Mouse (Mus musculus): ENCODE results near the gene Ubl3. TPM values are rescaled to one million over a fixed set of nuclear protein-coding genes. Genes with fewer than 3 reads are reported as not detected.

Ubl3 gene
- total and polyA plus RNA-seq, 2 experiments: 32.4 to 58.0 TPM

DNA sequence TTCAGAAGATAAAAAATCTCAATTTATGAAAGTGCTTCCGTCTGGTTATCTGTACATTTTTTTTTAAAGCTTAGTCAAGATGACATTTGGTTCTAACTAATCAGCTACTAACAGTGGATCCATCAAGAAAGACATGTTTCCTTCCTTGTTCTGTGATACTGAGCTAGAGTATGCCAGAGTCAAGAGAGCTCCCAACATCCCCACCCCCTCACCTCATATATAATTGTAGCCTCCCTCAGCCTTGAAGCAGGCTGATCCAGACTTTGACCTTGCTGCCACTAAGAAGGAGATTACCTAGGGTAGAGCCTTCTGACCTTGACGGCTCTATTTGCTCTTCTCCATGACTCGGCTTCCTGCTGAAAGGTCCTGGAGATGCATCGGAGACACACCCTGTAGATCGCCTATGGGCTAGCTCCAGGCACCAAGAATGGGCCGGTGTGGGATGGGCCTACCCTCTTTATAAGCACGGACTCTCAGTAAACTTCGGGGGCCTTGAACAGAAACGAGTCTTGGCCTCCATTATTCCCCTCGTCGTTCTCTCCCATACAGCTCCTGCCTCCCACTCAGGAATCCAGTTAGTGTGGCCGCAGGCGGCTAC lies 27.9 kb upstream of the Ubl3 start:
- Histone ChIP-seq H3K36me3 (ENCODE audit: control insufficient read depth, insufficient read depth, low read length) (no peaks in the 10 kb centered on the region), H3K4me3 (ENCODE audit: insufficient read depth, low read depth, low read length) (no peak overlapping the region), H3K27me3 (ENCODE audit: control insufficient read depth, insufficient read depth, low read length) (no peaks in the 10 kb centered on the region), H3K9ac (ENCODE audit: low read depth, low read length) (no peak overlapping the region), H3K27ac (replicated peaks; ENCODE audit: insufficient read depth, low read depth, low read length) (no peak overlapping the region), H3K79me2 (ENCODE audit: control insufficient read depth, insufficient read depth, low read length) (no peaks in the 10 kb centered on the region), H3K4me1 (ENCODE audit: control insufficient read depth, insufficient read depth, low read length) (no peaks in the 10 kb centered on the region)
- no peak for DNase-seq (ENCODE audit: extremely low read depth, low read depth, low spot score)
- 90% methylated on average over 13 of the region's 13 CpGs for WGBS
- TF ChIP-seq POLR2A (IDR thresholded peaks at IDR 0.05; ENCODE audit: extremely low read depth, insufficient read depth, low read length) (no peak), CTCF (IDR thresholded peaks at IDR 0.05; ENCODE audit: low read depth, low read length) (no peak)

DNA sequence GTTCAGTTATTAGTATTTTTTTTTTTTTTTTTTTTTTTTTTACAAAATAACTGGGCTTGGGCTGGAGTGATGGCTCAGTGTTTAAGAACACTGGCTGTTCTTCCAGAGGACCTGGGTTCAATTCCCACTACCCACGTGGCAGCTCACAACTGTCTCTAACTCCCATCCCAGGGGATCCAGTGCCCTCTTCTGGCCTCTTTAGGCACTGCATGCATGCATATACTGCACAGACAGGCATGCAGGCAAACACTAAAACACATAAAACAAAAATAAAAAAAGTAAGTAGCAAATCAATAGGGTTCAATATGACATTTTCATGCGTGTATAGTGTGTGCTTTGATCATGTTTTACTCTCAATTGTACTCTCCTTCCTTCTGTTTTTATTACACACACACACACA lies 26.6 kb upstream of the Ubl3 start:
- Histone ChIP-seq H3K79me2 (ENCODE audit: control insufficient read depth, insufficient read depth, low read length) (no peaks in the 10 kb centered on the region), H3K4me1 (ENCODE audit: control insufficient read depth, insufficient read depth, low read length) (no peaks in the 10 kb centered on the region), H3K4me3 (ENCODE audit: insufficient read depth, low read depth, low read length) (no peak overlapping the region), H3K36me3 (ENCODE audit: control insufficient read depth, insufficient read depth, low read length) (no peaks in the 10 kb centered on the region), H3K9ac (ENCODE audit: low read depth, low read length) (no peak overlapping the region), H3K27me3 (ENCODE audit: control insufficient read depth, insufficient read depth, low read length) (no peaks in the 10 kb centered on the region), H3K27ac (replicated peaks; ENCODE audit: insufficient read depth, low read depth, low read length) (no peak overlapping the region)
- TF ChIP-seq CTCF (IDR thresholded peaks at IDR 0.05; ENCODE audit: low read depth, low read length) (peak; percentile 18; the same call in 1 of the 2 replicates), POLR2A (IDR thresholded peaks at IDR 0.05; ENCODE audit: extremely low read depth, insufficient read depth, low read length) (no peak)
- DNase-seq (ENCODE audit: extremely low read depth, low read depth, low spot score): no peak
- 85% methylated on average over 2 of the region's 2 CpGs for WGBS

DNA sequence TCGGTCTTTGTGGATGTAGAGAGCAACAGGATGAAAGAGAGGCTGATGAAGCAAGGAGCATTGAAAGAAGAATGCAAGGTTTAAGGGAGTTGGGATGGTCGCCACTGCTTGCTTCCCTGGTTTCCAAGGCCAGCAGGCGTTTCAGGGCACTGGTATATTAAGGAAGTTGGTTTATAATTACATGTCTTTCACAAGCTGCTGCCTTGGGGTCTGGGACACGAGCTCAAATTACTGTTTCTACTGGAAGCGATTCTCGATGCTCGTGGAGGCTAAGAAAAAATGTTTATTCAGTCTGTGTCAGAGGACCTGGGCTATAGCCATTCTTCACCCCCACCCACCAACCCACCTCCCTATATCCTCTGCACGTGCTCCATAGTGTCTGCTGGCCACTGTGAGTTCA lies 25.8 kb upstream of the Ubl3 start:
- no peaks in the 10 kb centered on the region for H3K4me1 ChIP-seq (ENCODE audit: control insufficient read depth, insufficient read depth, low read length)
- 92% methylated on average over 8 of the region's 8 CpGs for WGBS
- no peaks in the 10 kb centered on the region for H3K79me2 ChIP-seq (ENCODE audit: control insufficient read depth, insufficient read depth, low read length)
- H3K4me3 ChIP-seq (ENCODE audit: insufficient read depth, low read depth, low read length): no peak overlapping the region
- TF ChIP-seq POLR2A (IDR thresholded peaks at IDR 0.05; ENCODE audit: extremely low read depth, insufficient read depth, low read length) (no peak), CTCF (IDR thresholded peaks at IDR 0.05; ENCODE audit: low read depth, low read length) (no peak)
- H3K9ac ChIP-seq (ENCODE audit: low read depth, low read length): no peak overlapping the region
- no peaks in the 10 kb centered on the region for H3K36me3 ChIP-seq (ENCODE audit: control insufficient read depth, insufficient read depth, low read length)
- DNase-seq (ENCODE audit: extremely low read depth, low read depth, low spot score): no peak
- H3K27ac ChIP-seq (replicated peaks; ENCODE audit: insufficient read depth, low read depth, low read length): no peak overlapping the region
- no peaks in the 10 kb centered on the region for H3K27me3 ChIP-seq (ENCODE audit: control insufficient read depth, insufficient read depth, low read length)

DNA sequence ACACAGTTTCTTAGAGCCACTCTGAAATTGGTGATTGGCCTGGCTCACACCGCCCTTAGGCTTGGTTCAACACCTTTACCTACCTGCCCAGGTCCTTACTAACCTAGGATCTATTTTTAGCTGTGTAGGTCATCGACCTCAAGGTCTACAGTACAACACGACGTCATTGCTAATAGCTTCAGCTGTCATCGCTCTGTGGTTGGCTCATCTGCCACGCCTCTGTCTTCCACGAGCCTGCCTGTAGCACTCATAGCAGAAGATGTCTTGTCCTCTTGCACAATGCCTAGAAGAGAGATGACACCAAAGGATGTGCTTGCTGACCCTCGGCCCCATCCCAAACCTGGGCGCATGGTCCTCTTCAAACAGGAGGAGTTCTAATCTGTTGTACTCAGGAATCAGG lies 24.7 kb upstream of the Ubl3 start:
- no peaks in the 10 kb centered on the region for H3K36me3 ChIP-seq (ENCODE audit: control insufficient read depth, insufficient read depth, low read length)
- no peaks in the 10 kb centered on the region for H3K79me2 ChIP-seq (ENCODE audit: control insufficient read depth, insufficient read depth, low read length)
- no peak overlapping the region for H3K4me3 ChIP-seq (ENCODE audit: insufficient read depth, low read depth, low read length)
- no peak overlapping the region for H3K9ac ChIP-seq (ENCODE audit: low read depth, low read length)
- peak; percentile 13 for DNase-seq (ENCODE audit: extremely low read depth, low read depth, low spot score)
- H3K27me3 ChIP-seq (ENCODE audit: control insufficient read depth, insufficient read depth, low read length): no peaks in the 10 kb centered on the region
- 57% methylated on average over 9 of the region's 9 CpGs for WGBS
- TF ChIP-seq CTCF (IDR thresholded peaks at IDR 0.05; ENCODE audit: low read depth, low read length): no peak
- TF ChIP-seq POLR2A (IDR thresholded peaks at IDR 0.05; ENCODE audit: extremely low read depth, insufficient read depth, low read length): no peak
- no peak overlapping the region for H3K27ac ChIP-seq (replicated peaks; ENCODE audit: insufficient read depth, low read depth, low read length)
- H3K4me1 ChIP-seq (ENCODE audit: control insufficient read depth, insufficient read depth, low read length): no peaks in the 10 kb centered on the region

DNA sequence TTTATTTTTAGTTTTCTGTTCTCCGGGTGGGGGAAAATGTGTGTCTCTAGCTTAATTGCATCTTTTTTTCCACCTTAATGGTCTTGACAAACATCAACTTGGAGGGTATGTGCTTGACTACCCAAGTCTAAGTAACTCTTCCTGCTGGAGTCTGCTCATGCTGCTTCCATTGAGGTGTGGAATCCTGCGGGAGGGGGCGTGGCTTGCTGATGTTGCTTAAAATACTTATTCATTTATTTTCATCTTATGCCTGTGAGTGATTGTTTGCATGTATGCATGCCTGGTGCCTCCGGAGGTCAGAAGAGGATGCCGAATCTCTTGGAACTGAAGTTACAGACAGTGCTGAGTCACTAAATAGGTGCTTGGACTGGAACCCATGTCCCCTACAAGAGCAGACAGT lies 22.6 kb upstream of the Ubl3 start:
- Histone ChIP-seq H3K4me3 (ENCODE audit: insufficient read depth, low read depth, low read length) (no peak overlapping the region), H3K4me1 (ENCODE audit: control insufficient read depth, insufficient read depth, low read length) (no peaks in the 10 kb centered on the region), H3K9ac (ENCODE audit: low read depth, low read length) (no peak overlapping the region), H3K36me3 (ENCODE audit: control insufficient read depth, insufficient read depth, low read length) (no peaks in the 10 kb centered on the region), H3K79me2 (ENCODE audit: control insufficient read depth, insufficient read depth, low read length) (no peaks in the 10 kb centered on the region), H3K27me3 (ENCODE audit: control insufficient read depth, insufficient read depth, low read length) (no peaks in the 10 kb centered on the region), H3K27ac (replicated peaks; ENCODE audit: insufficient read depth, low read depth, low read length) (no peak overlapping the region)
- 71% methylated on average over 5 of the region's 5 CpGs for WGBS
- no peak for TF ChIP-seq POLR2A (IDR thresholded peaks at IDR 0.05; ENCODE audit: extremely low read depth, insufficient read depth, low read length)
- TF ChIP-seq CTCF (IDR thresholded peaks at IDR 0.05; ENCODE audit: low read depth, low read length): no peak
- no peak for DNase-seq (ENCODE audit: extremely low read depth, low read depth, low spot score)

DNA sequence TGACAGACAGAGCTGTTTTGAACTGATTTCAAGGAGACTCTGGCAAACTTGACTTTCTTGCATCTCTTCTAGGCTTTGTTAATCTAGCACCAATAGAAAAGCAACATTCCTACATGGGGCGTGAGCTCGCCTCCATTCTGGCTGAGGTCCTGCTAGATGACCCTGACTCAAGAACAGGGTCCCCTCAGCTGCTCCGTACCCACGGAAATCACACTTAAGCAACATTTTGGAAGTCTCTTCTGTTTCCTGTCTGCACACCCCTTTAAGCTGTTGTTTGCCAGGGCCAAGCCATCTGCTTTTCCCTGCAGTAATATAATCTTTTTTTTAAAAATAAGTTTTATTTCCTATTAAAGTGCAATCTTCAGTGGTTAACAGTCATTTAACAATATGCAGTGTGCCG lies 20.1 kb upstream of the Ubl3 start:
- DNase-seq (ENCODE audit: extremely low read depth, low read depth, low spot score): no peak
- no peak overlapping the region for H3K27ac ChIP-seq (replicated peaks; ENCODE audit: insufficient read depth, low read depth, low read length)
- no peak overlapping the region for H3K4me3 ChIP-seq (ENCODE audit: insufficient read depth, low read depth, low read length)
- TF ChIP-seq CTCF (IDR thresholded peaks at IDR 0.05; ENCODE audit: low read depth, low read length) (no peak), POLR2A (IDR thresholded peaks at IDR 0.05; ENCODE audit: extremely low read depth, insufficient read depth, low read length) (no peak)
- no peaks in the 10 kb centered on the region for H3K79me2 ChIP-seq (ENCODE audit: control insufficient read depth, insufficient read depth, low read length)
- no peaks in the 10 kb centered on the region for H3K27me3 ChIP-seq (ENCODE audit: control insufficient read depth, insufficient read depth, low read length)
- no peaks in the 10 kb centered on the region for H3K4me1 ChIP-seq (ENCODE audit: control insufficient read depth, insufficient read depth, low read length)
- no peaks in the 10 kb centered on the region for H3K36me3 ChIP-seq (ENCODE audit: control insufficient read depth, insufficient read depth, low read length)
- no peak overlapping the region for H3K9ac ChIP-seq (ENCODE audit: low read depth, low read length)
- WGBS: 82% methylated on average over 5 of the region's 5 CpGs
